Mouse (Mus musculus) kidney, adult 18-20 months (tissue): ENCODE measurements around the gene Dnase1l3.

ENCODE experiments used
- DNase-seq: peaks from one replicate; pipeline ENCODE4 v3.0.0; 2021

Gene Dnase1l3

GRCm38 (mm10) chr14:7928362-7928761, 66.0 kb downstream of the Dnase1l3 start:
- DNase-seq: no peak

- no peak for DNase-seq
These were observed 70.7 kb downstream of the Dnase1l3 start for GRCm38 (mm10) chr14:7923635-7924034.

- no peak for DNase-seq
These were observed 72.9 kb downstream of the Dnase1l3 start for GRCm38 (mm10) chr14:7921459-7921858.

- no peak for DNase-seq
These were observed 74.5 kb downstream of the Dnase1l3 start for GRCm38 (mm10) chr14:7919921-7920320.

- no peak for DNase-seq
These were observed 75.1 kb downstream of the Dnase1l3 start for GRCm38 (mm10) chr14:7919309-7919708.

GRCm38 (mm10) chr14:7918150-7918991, 76.0 kb downstream of the Dnase1l3 start:
- no peak for DNase-seq
